In the genomic region with DNA sequence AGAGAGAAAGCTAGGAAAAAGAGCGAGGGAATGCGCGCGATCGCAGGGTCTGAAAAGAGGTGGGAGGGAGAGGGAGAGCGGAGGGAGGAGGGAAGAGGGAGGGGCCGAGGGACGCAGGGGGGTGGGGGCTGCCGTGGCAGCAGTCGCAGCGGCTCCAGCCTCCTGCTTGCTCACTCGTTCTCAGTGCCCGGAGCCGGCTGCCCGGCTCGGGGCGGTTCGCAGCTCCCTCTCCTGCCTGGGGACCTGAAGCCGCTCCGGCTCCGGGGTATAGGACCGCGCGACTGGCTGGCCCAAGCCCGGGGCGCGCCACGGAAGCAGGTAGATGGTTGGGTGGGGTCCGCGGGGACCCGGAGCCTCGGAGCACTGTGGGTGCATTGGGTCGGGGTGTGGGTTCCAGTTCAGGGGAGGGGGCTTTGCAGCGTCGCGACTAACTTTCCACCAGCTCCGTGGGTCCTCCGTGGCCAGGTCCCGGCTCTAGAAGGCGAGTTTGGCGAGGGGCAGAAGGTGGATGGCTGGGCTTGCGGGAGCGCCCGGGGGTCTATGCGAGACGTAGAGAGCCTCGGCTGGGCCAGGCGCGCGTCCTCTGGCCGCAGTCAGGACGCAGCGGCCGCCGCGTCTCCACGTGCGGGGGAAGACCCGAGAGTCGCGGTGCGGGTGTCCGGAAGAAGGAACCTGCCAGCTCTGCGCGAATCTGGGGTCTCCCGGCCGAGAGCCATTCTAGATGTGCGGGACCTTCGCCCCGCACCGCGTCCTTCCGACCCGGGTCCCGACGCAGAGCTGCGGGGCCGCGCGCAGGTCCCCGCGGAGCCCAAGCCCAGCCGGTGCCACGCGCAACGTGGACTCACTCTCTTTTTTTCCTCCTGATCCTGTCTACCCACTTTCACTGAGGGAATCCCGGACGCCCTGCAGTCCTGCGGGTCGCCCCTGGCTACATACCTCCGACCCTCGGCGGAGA, we compare ENCODE assay signal across 8 mouse cellular contexts. TPM values are rescaled to one million over a fixed set of nuclear protein-coding genes. Genes with fewer than 3 reads are reported as not detected.
DNase-seq lines count a peak whose midpoint lies in the region; ATAC-seq and TF ChIP-seq lines count a peak whose summit lies in the region.

A gene (plus strand): TSS at position 116 of the 955 bp plus-strand sequence.

- no peaks in the 10 kb centered on the region for H3K9me3 ChIP-seq in embryonic facial prominence, embryonic 14.5 days (ENCODE audit: control insufficient read depth, low read length)
- no peaks in the 10 kb centered on the region for H3K9me3 ChIP-seq in hindbrain, embryonic 16.5 days (ENCODE audit: control insufficient read depth, low read length)
- no peaks in the 10 kb centered on the region for H3K9me3 ChIP-seq in limb, embryonic 14.5 days (ENCODE audit: control insufficient read depth, low read length)
- H3K9me3 ChIP-seq in neural tube, embryonic 11.5 days (ENCODE audit: control insufficient read depth, low read length), result no peaks in the 10 kb centered on the region

- peak; percentile 53 for DNase-seq in adrenal gland, postnatal 10 days
- no peak for DNase-seq in adrenal gland, adult 18-20 months (ENCODE audit: low spot score in 2 of 2)
- peak; percentile 48 for DNase-seq in adrenal gland, postnatal 25 days
- DNase-seq in embryonic facial prominence, embryonic 14.5 days (ENCODE audit: low spot score), result peak; percentile 79
- DNase-seq in limb, embryonic 14.5 days (ENCODE audit: low spot score), result peak; percentile 71
- peak; percentile 80 for DNase-seq in neural tube, embryonic 11.5 days (ENCODE audit: low spot score)
- no peak for DNase-seq in spleen, postnatal 14 days (ENCODE audit: low spot score in 2 of 2)

- H3K4me3 ChIP-seq in embryonic facial prominence, embryonic 14.5 days (ENCODE audit: low read depth, low read length), result peak within 1 kb of the TSS; percentile 60
- peak within 1 kb of the TSS; percentile 62 for H3K4me3 ChIP-seq in hindbrain, embryonic 16.5 days (ENCODE audit: low read length)
- peak within 1 kb of the TSS; percentile 51 for H3K4me3 ChIP-seq in limb, embryonic 14.5 days (replicated peaks; ENCODE audit: low read length)
- H3K4me3 ChIP-seq in neural tube, embryonic 11.5 days (ENCODE audit: low read depth, low read length), result peak within 1 kb of the TSS; percentile 55

- no peaks in the 10 kb centered on the region for H3K36me3 ChIP-seq in embryonic facial prominence, embryonic 14.5 days (ENCODE audit: control insufficient read depth, insufficient read depth, low read length)
- no peaks in the 10 kb centered on the region for H3K36me3 ChIP-seq in hindbrain, embryonic 16.5 days (ENCODE audit: control insufficient read depth, insufficient read depth, low read length)
- no peaks in the 10 kb centered on the region for H3K36me3 ChIP-seq in limb, embryonic 14.5 days (ENCODE audit: control insufficient read depth, insufficient read depth, low read length)
- no peaks in the 10 kb centered on the region for H3K36me3 ChIP-seq in neural tube, embryonic 11.5 days (ENCODE audit: control insufficient read depth, insufficient read depth, low read length)

- peaks cover 7% of the 10 kb centered on the region; the same call in 1 of the 2 replicates for H3K4me1 ChIP-seq in embryonic facial prominence, embryonic 14.5 days (ENCODE audit: control insufficient read depth, insufficient read depth, low read length)
- H3K4me1 ChIP-seq in hindbrain, embryonic 16.5 days (ENCODE audit: control insufficient read depth, insufficient read depth, low read depth, low read length), result peaks cover 26% of the 10 kb centered on the region
- peaks cover 19% of the 10 kb centered on the region; the same call in 1 of the 2 replicates for H3K4me1 ChIP-seq in limb, embryonic 14.5 days (ENCODE audit: control insufficient read depth, insufficient read depth, low read length)
- H3K4me1 ChIP-seq in neural tube, embryonic 11.5 days (ENCODE audit: control insufficient read depth, insufficient read depth, low read length), result peaks cover 14% of the 10 kb centered on the region

- no peak for TF ChIP-seq POLR2A in limb, embryonic 14.5 days (IDR thresholded peaks at IDR 0.05; ENCODE audit: borderline replicate concordance, extremely low read depth, insufficient read depth, insufficient read length)

- peak within 1 kb of the TSS; percentile 100 for H3K4me2 ChIP-seq in embryonic facial prominence, embryonic 14.5 days (ENCODE audit: low read depth, low read length)
- peak within 1 kb of the TSS; percentile 99 for H3K4me2 ChIP-seq in hindbrain, embryonic 16.5 days (ENCODE audit: low read length)
- peak within 1 kb of the TSS; percentile 98 for H3K4me2 ChIP-seq in limb, embryonic 14.5 days (replicated peaks; ENCODE audit: low read depth, low read length, severe bottlenecking)
- peak within 1 kb of the TSS; percentile 100 for H3K4me2 ChIP-seq in neural tube, embryonic 11.5 days (ENCODE audit: low read depth)

- 1% methylated on average over 41 of the region's 93 CpGs for WGBS in embryonic facial prominence, embryonic 14.5 days
- under 1% methylated on average over 83 of the region's 93 CpGs for WGBS in hindbrain, embryonic 16.5 days
- under 1% methylated on average over 75 of the region's 93 CpGs for WGBS in limb, embryonic 14.5 days
- WGBS in neural tube, embryonic 11.5 days, result under 1% methylated on average over 90 of the region's 93 CpGs

- peak within 1 kb of the TSS; percentile 56 for H3K9ac ChIP-seq in embryonic facial prominence, embryonic 14.5 days (ENCODE audit: low read depth, low read length)
- H3K9ac ChIP-seq in hindbrain, embryonic 16.5 days (ENCODE audit: low read depth, low read length), result peak within 1 kb of the TSS; percentile 73
- peak within 1 kb of the TSS; percentile 46 for H3K9ac ChIP-seq in limb, embryonic 14.5 days (ENCODE audit: low read depth, low read length, severe bottlenecking)
- peak within 1 kb of the TSS; percentile 55 for H3K9ac ChIP-seq in neural tube, embryonic 11.5 days (ENCODE audit: low read length)

- ATAC-seq in embryonic facial prominence, embryonic 14.5 days (ENCODE audit: low read depth), result peak; percentile 70
- ATAC-seq in hindbrain, embryonic 16.5 days, result peak; percentile 75
- ATAC-seq in limb, embryonic 14.5 days (ENCODE audit: low FRiP score, low read depth), result peak; percentile 37
- ATAC-seq in neural tube, embryonic 11.5 days (ENCODE audit: insufficient read depth, low FRiP score, low TSS enrichment), result peak; percentile 58

- no peak within 1 kb of the TSS for H3K27ac ChIP-seq in embryonic facial prominence, embryonic 14.5 days (replicated peaks; ENCODE audit: low read depth, low read length)
- no peak within 1 kb of the TSS for H3K27ac ChIP-seq in hindbrain, embryonic 16.5 days (ENCODE audit: low read depth, low read length)
- no peak within 1 kb of the TSS for H3K27ac ChIP-seq in limb, embryonic 14.5 days (replicated peaks; ENCODE audit: low read depth, low read length)
- no peak within 1 kb of the TSS for H3K27ac ChIP-seq in neural tube, embryonic 11.5 days (ENCODE audit: low read depth, low read length)

- peaks cover 60% of the 10 kb centered on the region for H3K27me3 ChIP-seq in embryonic facial prominence, embryonic 14.5 days (replicated peaks; ENCODE audit: control insufficient read depth, insufficient read depth, low read length)
- peaks cover 14% of the 10 kb centered on the region for H3K27me3 ChIP-seq in hindbrain, embryonic 16.5 days (replicated peaks; ENCODE audit: control insufficient read depth, insufficient read depth, low read length)
- peaks cover 41% of the 10 kb centered on the region for H3K27me3 ChIP-seq in limb, embryonic 14.5 days (ENCODE audit: control insufficient read depth, insufficient read depth, low read length)
- peaks cover 38% of the 10 kb centered on the region for H3K27me3 ChIP-seq in neural tube, embryonic 11.5 days (ENCODE audit: control insufficient read depth, insufficient read depth, low read length)

RNA-seq across cellular contexts. Expression of the gene that starts here (rescaled TPM):
- total RNA-seq in adrenal gland, postnatal 10 days (2021), result 1 to 10 TPM; 2.0 to 3.0 TPM
- 1 to 10 TPM in 1 of 2 experiments, under 1 TPM in 1; 0.74 to 1.3 TPM for total RNA-seq in adrenal gland, adult 18-20 months (2021)
- total RNA-seq in adrenal gland, postnatal 25 days (2021), result 0.29 and 0.97 TPM in 2 replicates
- 1.1 and 1.3 TPM in 2 replicates for polyA plus RNA-seq in embryonic facial prominence, embryonic 14.5 days (2014; fragmentation: Nextera tagmentation; extraction: Ambion mirVana)
- polyA plus RNA-seq in hindbrain, embryonic 16.5 days (2015; fragmentation: Nextera tagmentation; extraction: Ambion mirVana), result 20.0 and 20.2 TPM in 2 replicates
- polyA plus RNA-seq in limb, embryonic 14.5 days (2012; rRNA removed), result 0.80 and 0.91 TPM in 2 replicates
- polyA plus RNA-seq in limb, embryonic 14.5 days (2014; fragmentation: Nextera tagmentation; extraction: Ambion mirVana), result 1.0 and 1.1 TPM in 2 replicates
- polyA plus RNA-seq in neural tube, embryonic 11.5 days (2014; fragmentation: Nextera tagmentation; extraction: Ambion mirVana), result 4.7 and 5.7 TPM in 2 replicates

Comparison
In these comparisons a context has a peak if more than half of its experiments do, and no peak if none do; other contexts are left out.
1. DNase-seq: peak in adrenal gland, postnatal 10 days (single experiment), embryonic facial prominence, embryonic 14.5 days (single experiment), limb, embryonic 14.5 days (single experiment) and neural tube, embryonic 11.5 days (single experiment); none in adrenal gland, adult 18-20 months (0 of 2) and spleen, postnatal 14 days (0 of 2).
2. Peak in DNase-seq in adrenal gland, postnatal 25 days; RNA of the gene not detected or under 1 TPM.
3. Peak in every context shown above with its lines, with median percentiles within 50 percentile points of each other: ATAC-seq, H3K4me2 ChIP-seq, H3K4me3 ChIP-seq and H3K9ac ChIP-seq.